ENCODE assay signal across 24 mouse cellular contexts in genomic region chr4:135057286-135057685, GRCm38 (mm10).
"Had no signal": no experiment of that assay in that cellular context is flagged by ENCODE, and none has a peak within 500 bp of the region (broad histone marks: within the 10 kb centered on the region; RNA-seq: fewer than 3 reads in every experiment).

No protein-coding gene starts in this region.

- H3K27me3 ChIP-seq: liver, embryonic 15.5 days; lung, embryonic 15.5 days; midbrain, embryonic 12.5 days; neural tube, embryonic 15.5 days; stomach, embryonic 15.5 days had no signal

- H3K27ac ChIP-seq: liver, embryonic 15.5 days; lung, embryonic 15.5 days; macrophage; midbrain, embryonic 10.5 days; midbrain, embryonic 12.5 days; neural tube, embryonic 13.5 days; neural tube, embryonic 15.5 days; stomach, embryonic 15.5 days; stomach, postnatal 0 days had no signal

- DNase-seq: liver, postnatal 0 days; lung, adult 2 months; lung, postnatal 14 days; lung, postnatal 36 days; midbrain, embryonic 14.5 days; retina, postnatal 1 day; right cerebral cortex, adult 18-20 months; right cerebral cortex, postnatal 25 days; right cerebral cortex, postnatal 4 days; thymus, adult 2 months; thymus, postnatal 25 days; thymus, postnatal 4 days had no signal

- H3K36me3 ChIP-seq: liver, embryonic 15.5 days; lung, embryonic 15.5 days; midbrain, embryonic 10.5 days; midbrain, embryonic 12.5 days; neural tube, embryonic 13.5 days; neural tube, embryonic 15.5 days; stomach, embryonic 15.5 days had no signal

- H3K9ac ChIP-seq: liver, embryonic 15.5 days; liver, postnatal 0 days; lung, embryonic 15.5 days; midbrain, embryonic 12.5 days; neural tube, embryonic 13.5 days; neural tube, embryonic 15.5 days; stomach, embryonic 15.5 days had no signal

- H3K4me1 ChIP-seq: midbrain, embryonic 12.5 days; neural tube, embryonic 15.5 days had no signal

- H3K4me2 ChIP-seq: liver, embryonic 15.5 days; lung, embryonic 15.5 days; midbrain, embryonic 12.5 days; neural tube, embryonic 13.5 days; neural tube, embryonic 15.5 days; stomach, embryonic 15.5 days had no signal

- ATAC-seq: liver, postnatal 0 days; lung, postnatal 0 days; midbrain, embryonic 16.5 days had no signal

- H3K4me3 ChIP-seq: liver, embryonic 15.5 days; lung, embryonic 15.5 days; midbrain, embryonic 10.5 days; midbrain, embryonic 12.5 days; myocyte; neural tube, embryonic 13.5 days; neural tube, embryonic 15.5 days; stomach, embryonic 15.5 days had no signal

- H3K9me3 ChIP-seq: liver, embryonic 15.5 days; lung, embryonic 15.5 days; midbrain, embryonic 10.5 days; neural tube, embryonic 15.5 days; stomach, embryonic 15.5 days had no signal
